Mouse (Mus musculus): ENCODE measurements around the gene Chordc1.
A peak's percentile ranks its signal among the peaks of the same experiment; 100 is the strongest.
"Not testable (repeated sequence)": the region's sequence is repeated elsewhere in the genome, so short reads cannot be mapped to it uniquely, and the experiment has no call there.

Chordc1 gene

GRCm38 (mm10) chr9:18291571-18292429 is at the start of gene Chordc1:
TSS of gene Chordc1 (plus strand) at chr9:18292125.
- peak; percentile 96 to 97 for DNase-seq

GRCm38 (mm10) chr9:18275901-18276300 is 16.0 kb upstream of the Chordc1 start:
- DNase-seq: no peak

GRCm38 (mm10) chr9:18276844-18277243 is 15.1 kb upstream of the Chordc1 start:
- no peak for DNase-seq

GRCm38 (mm10) chr9:18277497-18277896 is 14.4 kb upstream of the Chordc1 start:
- no peak for DNase-seq

GRCm38 (mm10) chr9:18278693-18279092 is 13.2 kb upstream of the Chordc1 start:
- not testable (repeated sequence) for DNase-seq

GRCm38 (mm10) chr9:18292443-18292922 is 558 bp downstream of the Chordc1 start:
- no peak for DNase-seq

- no peak for DNase-seq
Measured at GRCm38 (mm10) chr9:18293026-18293781, 1.3 kb downstream of the Chordc1 start.

GRCm38 (mm10) chr9:18298301-18298700 is 6.4 kb downstream of the Chordc1 start:
- no peak for DNase-seq

- DNase-seq: no peak
Measured at GRCm38 (mm10) chr9:18319990-18320389, 28.1 kb downstream of the Chordc1 start.

Data from cerebellum, postnatal 36 days (tissue).